Mouse (Mus musculus) midbrain, postnatal 0 days (tissue): ENCODE measurements around the gene Hgfac. TPM values are rescaled to one million over a fixed set of nuclear protein-coding genes. Genes with fewer than 3 reads are reported as not detected.

Experiments used
- ATAC-seq: fragments of 200-750 bp; cut with Nextera tagmentation; 2 replicates; pipeline ENCODE4 v1.8.0; 2017; ENCODE audit warnings: moderate number of reproducible peaks, mild to moderate bottlenecking, moderate TSS enrichment, moderate library complexity; ENCODE audit not compliant: low FRiP score
- DNase-seq: peaks from one replicate; pipeline ENCODE4 v3.0.0-alpha.2; 2015; ENCODE audit warnings: low spot score
- H3K27ac ChIP-seq: fragments of 300-500 bp; sonication (generic); 2 replicates; pipeline ENCODE4 v1.5.1; 2014; ENCODE audit warnings: low read depth, mild to moderate bottlenecking, low read length, mixed read lengths
- H3K27me3 ChIP-seq: fragments of 300-500 bp; sonication (generic); 2 replicates; pipeline ENCODE4 v1.6.1; 2014; ENCODE audit warnings: low read length, control low read depth, mixed read lengths; ENCODE audit not compliant: insufficient read depth
- H3K36me3 ChIP-seq: fragments of 300-500 bp; sonication (generic); 2 replicates; pipeline ENCODE4 v1.6.1; 2014; ENCODE audit warnings: low read length, control low read depth, mixed read lengths; ENCODE audit not compliant: insufficient read depth
- H3K4me1 ChIP-seq: fragments of 300-500 bp; sonication (generic); 2 replicates; pipeline ENCODE4 v1.6.1; 2014; ENCODE audit warnings: mild to moderate bottlenecking, control low read depth, antibody characterized with exemption, low read length, mixed read lengths; ENCODE audit not compliant: insufficient read depth
- H3K4me2 ChIP-seq: fragments of 300-500 bp; sonication (generic); 2 replicates; pipeline ENCODE4 v1.6.1; 2014; ENCODE audit warnings: low read depth, mild to moderate bottlenecking, low read length, mixed read lengths; ENCODE audit not compliant: poor library complexity, severe bottlenecking
- H3K4me3 ChIP-seq: fragments of 300-500 bp; sonication (generic); 2 replicates; pipeline ENCODE4 v1.5.1; 2014; ENCODE audit warnings: low read depth, mild to moderate bottlenecking, low read length, moderate library complexity
- H3K9ac ChIP-seq: fragments of 300-500 bp; sonication (generic); replicated peaks from 2 replicates; pipeline ENCODE4 v1.6.1; 2014; ENCODE audit warnings: mild to moderate bottlenecking, low read length, moderate library complexity, mixed read lengths; ENCODE audit not compliant: poor library complexity, severe bottlenecking
- H3K9me3 ChIP-seq: fragments of 300-500 bp; sonication (generic); 2 replicates; pipeline ENCODE4 v1.6.1; 2016; ENCODE audit warnings: low read length, control low read depth
- CTCF ChIP-seq: IDR thresholded peaks from 2 replicates; pipeline ENCODE4 v1.5.1; 2016; ENCODE audit warnings: antibody characterized with exemption, mild to moderate bottlenecking
- WGBS: fragments of 180-500 bp; shearing (Covaris S2); extraction: QIAGEN DNeasy Blood & Tissue Kit; methylation state at CpG from one replicate; pipeline ENCODE4 v1.1.7; 2014; 5-methylcytosine and 5-hydroxymethylcytosine counted together
- polyA plus RNA-seq: library from polyadenylated mRNA; unstranded; fragments of >200 nt; fragmentation: Nextera tagmentation; extraction: Ambion mirVana; gene quantifications from 2 replicates; pipeline ENCODE4 v1.2.1, GENCODE M21; 2015
- total RNA-seq: library from RNA; depleted of rRNA; stranded (reverse); fragments of >200 nt; gene quantifications from 2 replicates; pipeline ENCODE4 v1.2.3, GENCODE M21; 2014

The Hgfac gene
- total and polyA plus RNA-seq, 2 experiments from 2014 or later: 0.11 to 0.23 TPM

GRCm38 (mm10) chr5:35043110-35043451, 1.8 kb downstream of the Hgfac start:
- DNase-seq (peak; percentile 93), ATAC-seq (peak; percentile 79; the same call in 1 of the 2 replicates)
- Histone ChIP-seq H3K27me3 (no peaks in the 10 kb centered on the region), H3K27ac (no peak overlapping the region), H3K9ac (no peak overlapping the region), H3K4me3 (no peak overlapping the region), H3K9me3 (no peaks in the 10 kb centered on the region), H3K36me3 (no peaks in the 10 kb centered on the region), H3K4me2 (no peak overlapping the region), H3K4me1 (no peaks in the 10 kb centered on the region)
- peak; percentile 97 for TF ChIP-seq CTCF
- WGBS: 24% methylated on average over 1 of the region's 1 CpGs

GRCm38 (mm10) chr5:35050541-35050940, 9.2 kb downstream of the Hgfac start:
- ATAC-seq (no peak), DNase-seq (no peak)
- no peaks in the 10 kb centered on the region for H3K27me3 ChIP-seq
- no peak overlapping the region for H3K27ac ChIP-seq
- no peaks in the 10 kb centered on the region for H3K36me3 ChIP-seq
- H3K4me1 ChIP-seq: no peaks in the 10 kb centered on the region
- WGBS: 79% methylated on average over 5 of the region's 5 CpGs
- TF ChIP-seq CTCF: peak; percentile 46
- H3K9ac ChIP-seq: no peak overlapping the region
- no peak overlapping the region for H3K4me2 ChIP-seq
- no peak overlapping the region for H3K4me3 ChIP-seq
- no peaks in the 10 kb centered on the region for H3K9me3 ChIP-seq

GRCm38 (mm10) chr5:35054628-35055027, 13.3 kb downstream of the Hgfac start:
- DNase-seq: no peak
- no peaks in the 10 kb centered on the region for H3K9me3 ChIP-seq

GRCm38 (mm10) chr5:35055076-35055475, 13.8 kb downstream of the Hgfac start:
- ATAC-seq (no peak), DNase-seq (peak; percentile 56)
- no peak overlapping the region for H3K9ac ChIP-seq
- no peak for TF ChIP-seq CTCF
- no peaks in the 10 kb centered on the region for H3K36me3 ChIP-seq
- WGBS: 68% methylated on average over 12 of the region's 12 CpGs
- peaks cover 7% of the 10 kb centered on the region; the same call in 1 of the 2 replicates for H3K4me1 ChIP-seq
- no peaks in the 10 kb centered on the region for H3K27me3 ChIP-seq
- H3K4me3 ChIP-seq: no peak overlapping the region
- H3K9me3 ChIP-seq: no peaks in the 10 kb centered on the region
- H3K4me2 ChIP-seq: no peak overlapping the region
- H3K27ac ChIP-seq: no peak overlapping the region

More at GRCm38 (mm10) chr5:35054628-35055027, 13.3 kb downstream of the Hgfac start:
- H3K4me2 ChIP-seq: no peak overlapping the region
- peaks cover 7% of the 10 kb centered on the region; the same call in 1 of the 2 replicates for H3K4me1 ChIP-seq
- H3K36me3 ChIP-seq: no peaks in the 10 kb centered on the region
- ATAC-seq: no peak
- WGBS: 89% methylated on average over 3 of the region's 3 CpGs
- H3K9ac ChIP-seq: no peak overlapping the region
- no peaks in the 10 kb centered on the region for H3K27me3 ChIP-seq
- no peak overlapping the region for H3K27ac ChIP-seq
- TF ChIP-seq CTCF: no peak
- H3K4me3 ChIP-seq: no peak overlapping the region

GRCm38 (mm10) chr5:35056604-35057432, 15.5 kb downstream of the Hgfac start, which contains the start of gene Dok7:
Dok7 (plus strand) TSS chr5:35056766.
- no peaks in the 10 kb centered on the region for H3K36me3 ChIP-seq
- WGBS: under 1% methylated on average over 39 of the region's 74 CpGs
- H3K27me3 ChIP-seq: no peaks in the 10 kb centered on the region
- peaks cover 7% of the 10 kb centered on the region; the same call in 1 of the 2 replicates for H3K4me1 ChIP-seq
- peak within 1 kb of the TSS; percentile 84 for H3K9ac ChIP-seq
- peak; percentile 83 for DNase-seq
- peak within 1 kb of the TSS; percentile 88 for H3K4me2 ChIP-seq
- no peaks in the 10 kb centered on the region for H3K9me3 ChIP-seq
- peak within 1 kb of the TSS; percentile 55 for H3K27ac ChIP-seq
- peak within 1 kb of the TSS; percentile 55 for H3K4me3 ChIP-seq
- ATAC-seq: peak; percentile 79
- TF ChIP-seq CTCF: peak; percentile 72

- peak overlapping the region; percentile 88 for H3K4me2 ChIP-seq
Measured at GRCm38 (mm10) chr5:35057582-35057981, 16.3 kb downstream of the Hgfac start.

More at GRCm38 (mm10) chr5:35057582-35057981, 16.3 kb downstream of the Hgfac start:
- Histone ChIP-seq H3K9me3 (no peaks in the 10 kb centered on the region), H3K36me3 (no peaks in the 10 kb centered on the region), H3K27ac (peak overlapping the region; percentile 55; the same call in 1 of the 2 replicates), H3K9ac (peak overlapping the region; percentile 84), H3K4me1 (peaks cover 7% of the 10 kb centered on the region; the same call in 1 of the 2 replicates), H3K27me3 (no peaks in the 10 kb centered on the region), H3K4me3 (peak overlapping the region; percentile 55)
- TF ChIP-seq CTCF: no peak
- ATAC-seq (no peak), DNase-seq (peak; percentile 44)
- 5% methylated on average over 4 of the region's 4 CpGs for WGBS
